Mouse (Mus musculus) right cerebral cortex, adult 18-20 months (tissue): Measurements from ENCODE around the gene Usp54.
A peak's percentile ranks its signal among the peaks of the same experiment; 100 is the strongest.
"Not testable (repeated sequence)": the region's sequence is repeated elsewhere in the genome, so short reads cannot be mapped to it uniquely, and the experiment has no call there.

Experiments used
- DNase-seq: peaks from one replicate; pipeline ENCODE4 v3.0.0; 2022; ENCODE audit warnings: mixed read lengths

Usp54 gene

GRCm38 (mm10) chr14:20654690-20655421 is 14.0 kb upstream of the Usp54 start:
- DNase-seq, result no peak

GRCm38 (mm10) chr14:20651722-20652256 is 10.9 kb upstream of the Usp54 start:
- peak; percentile 23 for DNase-seq

GRCm38 (mm10) chr14:20651000-20651399 is 10.1 kb upstream of the Usp54 start:
- DNase-seq, result no peak

GRCm38 (mm10) chr14:20646381-20646780 is 5.5 kb upstream of the Usp54 start:
- DNase-seq, result no peak

GRCm38 (mm10) chr14:20645547-20645946 is 4.7 kb upstream of the Usp54 start:
- DNase-seq, result no peak

GRCm38 (mm10) chr14:20641438-20641875 is 594 bp upstream of the Usp54 start:
- DNase-seq, result no peak

- DNase-seq, result no peak
Measured at GRCm38 (mm10) chr14:20639918-20640619, 794 bp downstream of the Usp54 start.

- no peak for DNase-seq
Measured at GRCm38 (mm10) chr14:20638702-20639101, 2.2 kb downstream of the Usp54 start.

GRCm38 (mm10) chr14:20637818-20638574 is 2.9 kb downstream of the Usp54 start:
- no peak for DNase-seq

- DNase-seq, result not testable (repeated sequence)
Measured at GRCm38 (mm10) chr14:20636968-20637367, 3.9 kb downstream of the Usp54 start.

GRCm38 (mm10) chr14:20635546-20635945 is 5.3 kb downstream of the Usp54 start:
- no peak for DNase-seq

GRCm38 (mm10) chr14:20631253-20631652 is 9.6 kb downstream of the Usp54 start:
- no peak for DNase-seq

GRCm38 (mm10) chr14:20626971-20627370 is 13.9 kb downstream of the Usp54 start:
- no peak for DNase-seq

GRCm38 (mm10) chr14:20626447-20626846 is 14.4 kb downstream of the Usp54 start:
- DNase-seq, result no peak

GRCm38 (mm10) chr14:20622907-20623306 is 18.0 kb downstream of the Usp54 start:
- no peak for DNase-seq

GRCm38 (mm10) chr14:20622412-20622811 is 18.5 kb downstream of the Usp54 start:
- no peak for DNase-seq

GRCm38 (mm10) chr14:20621903-20622302 is 19.0 kb downstream of the Usp54 start:
- DNase-seq, result no peak

GRCm38 (mm10) chr14:20619131-20619530 is 21.7 kb downstream of the Usp54 start:
- no peak for DNase-seq

GRCm38 (mm10) chr14:20618211-20618610 is 22.7 kb downstream of the Usp54 start:
- DNase-seq, result peak; percentile 56

GRCm38 (mm10) chr14:20616421-20616820 is 24.4 kb downstream of the Usp54 start:
- DNase-seq, result peak; percentile 43

- no peak for DNase-seq
Measured at GRCm38 (mm10) chr14:20615075-20615474, 25.8 kb downstream of the Usp54 start.

- no peak for DNase-seq
Measured at GRCm38 (mm10) chr14:20612820-20613219, 28.0 kb downstream of the Usp54 start.

GRCm38 (mm10) chr14:20610146-20610545 is 30.7 kb downstream of the Usp54 start:
- no peak for DNase-seq
